Mouse (Mus musculus) hindbrain, postnatal 0 days (tissue): ENCODE measurements around the gene Rab31. TPM values are rescaled to one million over a fixed set of nuclear protein-coding genes. Genes with fewer than 3 reads are reported as not detected.

Experiments used
- ATAC-seq: fragments of 200-750 bp; cut with Nextera tagmentation; 2 replicates; pipeline ENCODE4 v1.8.0; 2017; ENCODE audit warnings: mild to moderate bottlenecking, moderate TSS enrichment, moderate library complexity
- DNase-seq: peaks from one replicate; pipeline ENCODE4 v3.0.0-alpha.2; 2015; ENCODE audit warnings: low spot score
- H3K27ac ChIP-seq: fragments of 300-500 bp; sonication (generic); 2 replicates; pipeline ENCODE4 v1.5.1; 2014; ENCODE audit warnings: mild to moderate bottlenecking
- H3K27me3 ChIP-seq: fragments of 300-500 bp; sonication (generic); 2 replicates; pipeline ENCODE4 v1.6.1; 2014; ENCODE audit warnings: low read length, mixed read lengths; ENCODE audit not compliant: insufficient read depth
- H3K36me3 ChIP-seq: fragments of 300-500 bp; sonication (generic); 2 replicates; pipeline ENCODE4 v1.6.1; 2014; ENCODE audit warnings: low read length, mixed read lengths; ENCODE audit not compliant: insufficient read depth
- H3K4me1 ChIP-seq: fragments of 300-500 bp; sonication (generic); 2 replicates; pipeline ENCODE4 v1.6.1; 2014; ENCODE audit warnings: antibody characterized with exemption, low read length, mixed read lengths; ENCODE audit not compliant: insufficient read depth
- H3K4me2 ChIP-seq: fragments of 300-500 bp; sonication (generic); 2 replicates; pipeline ENCODE4 v1.6.1; 2014; ENCODE audit warnings: low read depth, mild to moderate bottlenecking, low read length, moderate library complexity, mixed read lengths
- H3K4me3 ChIP-seq: fragments of 300-500 bp; sonication (generic); 2 replicates; pipeline ENCODE4 v1.5.1; 2014; ENCODE audit warnings: low read length
- H3K9ac ChIP-seq: fragments of 300-500 bp; sonication (generic); replicated peaks from 2 replicates; pipeline ENCODE4 v1.6.1; 2014; ENCODE audit warnings: mild to moderate bottlenecking, low read length, moderate library complexity, mixed read lengths
- H3K9me3 ChIP-seq: fragments of 300-500 bp; sonication (generic); 2 replicates; pipeline ENCODE4 v1.6.1; 2016; ENCODE audit warnings: low read length, mixed read lengths
- CTCF ChIP-seq: IDR thresholded peaks from 2 replicates; pipeline ENCODE4 v1.5.1; 2016; ENCODE audit warnings: antibody characterized with exemption, control low read depth, low read depth
- WGBS: fragments of 180-500 bp; shearing (Covaris S2); extraction: QIAGEN DNeasy Blood & Tissue Kit; methylation state at CpG from one replicate; pipeline ENCODE4 v1.1.7; 2014; 5-methylcytosine and 5-hydroxymethylcytosine counted together
- polyA plus RNA-seq: library from polyadenylated mRNA; unstranded; fragments of >200 nt; fragmentation: Nextera tagmentation; extraction: Ambion mirVana; gene quantifications from 2 replicates; pipeline ENCODE4 v1.2.1, GENCODE M21; 2015
- total RNA-seq: library from RNA; depleted of rRNA; stranded (reverse); fragments of >200 nt; gene quantifications from 2 replicates; pipeline ENCODE4 v1.2.3, GENCODE M21; 2014; rRNA removed

The Rab31 gene
- 88.1 and 89.8 TPM in 2 replicates for total RNA-seq
- 67.2 and 70.9 TPM in 2 replicates for polyA plus RNA-seq

DNA sequence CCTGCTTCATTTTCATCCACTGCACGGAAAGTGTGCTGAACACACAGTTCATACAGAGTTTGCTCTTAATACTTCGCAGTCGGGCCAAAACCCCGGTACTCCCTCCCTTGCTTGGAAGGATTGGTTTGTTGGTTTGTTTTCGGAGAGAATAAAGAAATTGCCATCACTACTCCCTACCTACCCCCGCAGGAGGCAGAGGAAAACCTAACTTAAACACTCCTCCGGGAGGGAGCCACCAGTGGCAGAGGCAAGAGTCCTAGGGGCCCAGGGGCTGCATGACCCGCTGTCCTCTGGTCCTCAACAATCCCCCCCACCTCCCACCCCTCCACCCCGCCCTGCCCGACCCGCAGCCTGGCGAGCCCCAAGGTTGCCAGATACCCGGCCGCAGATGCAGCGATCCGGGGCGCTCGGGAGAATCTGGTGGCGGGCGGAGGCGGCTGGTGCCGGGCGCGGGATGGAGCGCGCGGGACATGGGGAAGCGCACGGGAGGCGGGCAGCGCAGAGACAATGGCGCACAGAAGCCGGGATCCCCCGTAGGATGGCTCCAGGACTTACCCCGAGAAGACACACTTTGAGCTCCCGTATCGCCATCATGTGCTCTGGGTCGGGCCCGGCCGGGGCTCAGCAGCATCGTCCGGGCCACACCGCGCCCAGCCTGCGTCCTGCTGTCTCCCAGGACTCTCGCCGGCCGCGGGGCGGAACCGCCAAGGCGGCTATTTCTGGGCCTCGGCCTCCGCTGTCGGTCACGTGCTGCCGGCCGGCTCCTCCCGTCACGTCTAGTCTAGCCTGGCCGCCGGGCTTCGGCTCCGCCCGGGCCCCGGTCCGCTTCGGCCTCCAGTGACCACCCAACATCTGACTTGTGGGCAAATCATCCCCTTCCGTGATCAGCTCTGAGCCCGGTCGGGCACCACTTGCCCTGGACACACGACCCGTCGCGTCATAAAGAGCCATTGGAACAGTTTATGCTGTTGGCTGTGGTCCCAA lies at the start of gene Rab31:
Rab31 (minus strand) TSS at position 802 of the 984 bp plus-strand sequence.
- H3K4me1 ChIP-seq, result peaks cover 38% of the 10 kb centered on the region
- peak within 1 kb of the TSS; percentile 81 for H3K9ac ChIP-seq
- H3K4me2 ChIP-seq, result peak within 1 kb of the TSS; percentile 82
- WGBS, result under 1% methylated on average over 70 of the region's 75 CpGs
- TF ChIP-seq CTCF, result no peak
- peak within 1 kb of the TSS; percentile 72 for H3K27ac ChIP-seq
- H3K9me3 ChIP-seq, result no peaks in the 10 kb centered on the region
- H3K27me3 ChIP-seq, result no peaks in the 10 kb centered on the region
- DNase-seq, result peak; percentile 78
- H3K36me3 ChIP-seq, result no peaks in the 10 kb centered on the region
- peak; percentile 87 for ATAC-seq
- H3K4me3 ChIP-seq, result peak within 1 kb of the TSS; percentile 71

DNA sequence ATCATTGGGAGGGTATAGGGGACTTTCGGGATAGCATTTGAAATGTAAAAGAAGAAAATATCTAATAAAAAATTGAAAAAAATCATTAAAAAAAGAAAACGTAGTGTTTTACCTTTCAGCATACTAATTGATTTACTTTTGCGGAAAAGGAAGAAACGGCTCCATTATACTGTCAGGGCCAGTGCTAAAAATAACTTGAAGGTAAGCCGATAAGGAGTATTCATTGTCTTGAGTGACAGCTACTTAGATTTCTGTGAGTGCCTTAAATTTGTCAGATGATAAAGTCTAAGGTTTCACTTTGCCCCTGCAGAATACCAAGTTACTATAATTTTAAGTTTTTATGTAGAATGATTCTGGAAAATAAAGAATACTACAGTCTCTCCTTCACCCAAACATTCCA lies 47.6 kb upstream of the Rab31 start:
- no peak for ATAC-seq
- DNase-seq, result no peak
- no peaks in the 10 kb centered on the region for H3K4me1 ChIP-seq
- no peak for TF ChIP-seq CTCF
- H3K4me3 ChIP-seq, result no peak overlapping the region
- H3K9me3 ChIP-seq, result no peaks in the 10 kb centered on the region
- WGBS, result 84% methylated on average over 5 of the region's 5 CpGs
- peaks cover 29% of the 10 kb centered on the region for H3K36me3 ChIP-seq
- no peak overlapping the region for H3K4me2 ChIP-seq
- no peak overlapping the region for H3K9ac ChIP-seq
- no peak overlapping the region for H3K27ac ChIP-seq
- H3K27me3 ChIP-seq, result no peaks in the 10 kb centered on the region

DNA sequence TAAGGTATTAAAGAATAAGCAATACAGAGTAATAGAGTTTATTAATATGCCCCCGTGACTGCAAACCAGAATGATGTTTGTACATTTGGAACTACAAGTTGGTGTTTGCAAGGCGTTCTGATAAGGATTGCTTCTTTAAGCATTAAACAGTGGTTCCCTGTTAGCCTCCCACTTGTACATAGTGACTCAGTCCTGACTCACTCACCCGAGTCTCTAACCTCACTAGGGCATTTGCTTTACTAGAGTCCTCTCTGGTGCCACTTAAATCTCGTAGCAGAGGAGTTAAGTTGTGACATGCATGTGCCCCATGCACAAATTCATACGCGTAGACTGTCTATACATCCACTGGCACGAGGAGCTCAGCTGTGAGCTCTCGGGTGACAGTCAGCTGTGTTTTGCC lies 41.2 kb upstream of the Rab31 start:
- Histone ChIP-seq H3K4me2 (no peak overlapping the region), H3K4me3 (no peak overlapping the region), H3K9ac (no peak overlapping the region), H3K4me1 (no peaks in the 10 kb centered on the region), H3K36me3 (peaks cover 41% of the 10 kb centered on the region), H3K27me3 (no peaks in the 10 kb centered on the region), H3K9me3 (no peaks in the 10 kb centered on the region), H3K27ac (no peak overlapping the region)
- 93% methylated on average over 8 of the region's 8 CpGs for WGBS
- ATAC-seq, result no peak
- DNase-seq, result no peak
- no peak for TF ChIP-seq CTCF

DNA sequence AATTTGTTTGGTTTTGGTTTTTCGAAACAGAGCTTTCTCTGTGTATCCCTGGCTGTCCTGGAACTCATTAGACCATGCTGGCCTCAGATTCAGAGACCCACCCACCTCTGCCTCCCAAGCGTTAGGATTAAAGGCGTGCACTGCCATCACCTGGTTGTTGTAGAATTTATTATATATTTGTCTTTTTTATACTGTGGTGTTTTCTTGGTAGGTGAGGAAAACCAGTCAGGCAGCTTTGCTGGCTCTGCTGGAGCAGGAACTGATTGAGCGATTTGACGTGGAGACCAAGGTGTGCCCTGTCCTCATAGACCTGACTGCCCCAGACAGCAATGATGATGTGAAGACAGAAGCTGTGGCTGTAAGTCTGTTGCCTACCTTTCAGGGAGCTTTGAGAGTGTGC lies 38.5 kb upstream of the Rab31 start:
- Histone ChIP-seq H3K4me1 (no peaks in the 10 kb centered on the region), H3K9me3 (no peaks in the 10 kb centered on the region), H3K9ac (no peak overlapping the region), H3K4me3 (no peak overlapping the region), H3K36me3 (peaks cover 33% of the 10 kb centered on the region), H3K27me3 (no peaks in the 10 kb centered on the region), H3K4me2 (no peak overlapping the region), H3K27ac (no peak overlapping the region)
- no peak for TF ChIP-seq CTCF
- DNase-seq, result no peak
- ATAC-seq, result no peak
- WGBS, result 89% methylated on average over 5 of the region's 5 CpGs

DNA sequence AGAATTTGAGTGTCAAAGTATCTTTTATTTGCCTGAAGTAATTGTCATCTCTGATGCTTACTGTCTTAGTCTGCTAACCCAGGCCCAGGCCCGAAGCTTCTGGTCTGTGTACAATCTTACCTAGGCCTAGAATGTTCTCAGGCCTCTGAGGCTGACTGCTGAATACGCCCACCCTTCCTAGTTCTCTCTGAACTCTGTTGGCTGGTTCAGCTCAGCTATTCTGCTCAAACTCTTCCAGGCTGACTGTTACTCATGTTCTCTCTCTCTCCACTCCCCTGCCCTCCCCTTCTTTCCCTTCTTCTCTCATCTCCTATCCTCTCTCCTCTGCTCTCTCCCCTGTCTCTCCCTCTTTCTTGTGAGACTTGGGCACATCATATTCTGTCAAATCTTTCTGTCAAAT lies 33.9 kb upstream of the Rab31 start:
- TF ChIP-seq CTCF, result no peak
- H3K27ac ChIP-seq, result no peak overlapping the region
- no peaks in the 10 kb centered on the region for H3K9me3 ChIP-seq
- DNase-seq, result no peak
- no peak overlapping the region for H3K4me3 ChIP-seq
- H3K4me2 ChIP-seq, result no peak overlapping the region
- H3K4me1 ChIP-seq, result no peaks in the 10 kb centered on the region
- H3K27me3 ChIP-seq, result no peaks in the 10 kb centered on the region
- 86% methylated on average over 2 of the region's 2 CpGs for WGBS
- no peak overlapping the region for H3K9ac ChIP-seq
- H3K36me3 ChIP-seq, result no peaks in the 10 kb centered on the region; the same call in 1 of the 2 replicates
- no peak for ATAC-seq

DNA sequence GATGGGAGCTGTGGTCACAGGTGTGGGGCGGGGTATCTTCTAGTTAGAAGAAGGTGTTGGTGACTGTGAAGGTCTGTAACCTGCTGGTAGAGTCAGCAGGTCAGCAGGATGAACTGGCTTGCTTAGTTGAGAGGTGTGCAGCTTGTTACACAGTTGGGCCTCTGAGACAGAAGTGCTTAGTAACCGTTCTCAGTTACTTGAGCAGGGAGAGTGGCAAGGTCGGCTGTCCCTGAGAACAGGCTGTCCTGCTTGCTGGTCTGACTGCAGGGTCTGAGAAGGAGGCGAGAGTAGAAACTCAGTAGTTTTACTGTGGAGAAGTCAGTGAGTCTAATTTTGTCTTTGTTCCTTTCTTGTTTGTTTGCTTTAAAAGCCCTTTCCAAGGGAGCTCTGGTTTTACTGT lies 33.4 kb upstream of the Rab31 start:
- TF ChIP-seq CTCF, result no peak

DNA sequence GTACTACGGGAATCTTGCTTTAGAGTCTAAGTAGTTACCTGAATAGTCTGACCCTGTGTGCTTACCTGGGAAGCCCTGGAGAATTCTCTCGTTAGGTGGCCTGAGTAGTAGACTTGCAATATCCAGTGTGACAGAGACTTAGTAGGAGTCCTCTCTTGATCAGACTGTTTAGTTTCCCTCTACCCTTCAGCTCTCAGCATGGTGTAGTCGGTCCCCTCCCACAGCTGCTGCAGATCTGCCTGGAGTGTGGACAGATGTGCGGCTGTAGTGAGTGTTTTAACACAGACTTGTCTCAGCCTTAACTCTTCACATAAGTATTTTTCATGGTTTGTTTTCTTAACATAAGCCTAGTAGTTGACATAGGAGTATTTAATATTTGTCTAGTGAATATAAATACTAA lies 29.5 kb upstream of the Rab31 start:
- Histone ChIP-seq H3K36me3 (no peaks in the 10 kb centered on the region), H3K4me3 (no peak overlapping the region), H3K9ac (no peak overlapping the region), H3K4me1 (no peaks in the 10 kb centered on the region), H3K27ac (no peak overlapping the region), H3K4me2 (no peak overlapping the region), H3K27me3 (no peaks in the 10 kb centered on the region), H3K9me3 (no peaks in the 10 kb centered on the region)
- WGBS, result 85% methylated on average over 4 of the region's 4 CpGs
- DNase-seq (no peak), ATAC-seq (no peak)
- TF ChIP-seq CTCF, result no peak

More for the DNA sequence above, 33.4 kb upstream of the Rab31 start:
- ATAC-seq, result no peak
- no peak overlapping the region for H3K9ac ChIP-seq
- H3K9me3 ChIP-seq, result no peaks in the 10 kb centered on the region
- H3K4me2 ChIP-seq, result no peak overlapping the region
- no peaks in the 10 kb centered on the region for H3K27me3 ChIP-seq
- no peaks in the 10 kb centered on the region for H3K4me1 ChIP-seq
- no peak overlapping the region for H3K27ac ChIP-seq
- H3K36me3 ChIP-seq, result no peaks in the 10 kb centered on the region; the same call in 1 of the 2 replicates
- no peak for DNase-seq
- H3K4me3 ChIP-seq, result no peak overlapping the region
- WGBS, result 81% methylated on average over 4 of the region's 4 CpGs
